Mouse (Mus musculus): ENCODE results near the gene Serpinf2. TPM values are rescaled to one million over a fixed set of nuclear protein-coding genes. Genes with fewer than 3 reads are reported as not detected.

The Serpinf2 gene
- polyA plus RNA-seq, 1 experiment from 2014 or later, result not detected

DNA sequence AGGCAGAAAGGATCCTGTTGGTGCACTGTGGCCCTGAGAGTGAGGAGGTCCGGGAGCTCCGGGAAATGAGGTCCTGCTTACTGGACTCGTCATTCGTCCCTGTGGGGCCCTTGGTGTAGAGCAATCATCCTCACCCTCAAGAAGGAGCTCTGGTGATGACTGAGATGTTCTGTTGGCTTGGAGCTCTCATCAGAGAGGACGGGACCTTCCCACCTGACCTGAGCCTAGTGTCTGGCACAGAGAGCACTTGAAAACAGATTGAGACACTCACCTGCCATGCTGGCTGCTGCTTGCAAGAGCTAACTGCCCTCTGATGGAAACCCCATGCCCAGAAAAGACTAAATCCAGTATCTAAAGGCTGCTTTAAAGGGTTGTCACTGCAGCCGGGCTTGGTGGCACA lies 34.6 kb downstream of the Serpinf2 start:
- no peak overlapping the region for H3K4me2 ChIP-seq (ENCODE audit: low read length)
- no peaks in the 10 kb centered on the region for H3K27me3 ChIP-seq (ENCODE audit: control insufficient read depth, insufficient read depth, low read length)
- 88% methylated on average over 6 of the region's 6 CpGs for WGBS
- H3K4me3 ChIP-seq (ENCODE audit: control insufficient read depth in 1 of 2, insufficient read depth in 1 of 2, low read depth in 1 of 2, low read length in 2 of 2), result no peak overlapping the region
- H3K9ac ChIP-seq (ENCODE audit: low read length), result no peak overlapping the region
- H3K4me1 ChIP-seq (ENCODE audit: control insufficient read depth in 2 of 2, insufficient read depth in 2 of 2, low read length in 2 of 2), result peaks cover 8 to 19% of the 10 kb centered on the region in 2 experiments
- H3K27ac ChIP-seq (replicated peaks in 1 of 2; ENCODE audit: control insufficient read depth in 1 of 2, insufficient read depth in 1 of 2, low read depth in 2 of 2, low read length in 2 of 2), result no peak overlapping the region
- no peak for ATAC-seq (ENCODE audit: insufficient number of reproducible peaks, insufficient read depth, low FRiP score, low read depth)
- no peaks in the 10 kb centered on the region for H3K9me3 ChIP-seq (ENCODE audit: control insufficient read depth, low read length)
- peaks cover 14% of the 10 kb centered on the region; the same call in 1 of the 2 replicates for H3K36me3 ChIP-seq (ENCODE audit: control insufficient read depth, insufficient read depth, low read length)

DNA sequence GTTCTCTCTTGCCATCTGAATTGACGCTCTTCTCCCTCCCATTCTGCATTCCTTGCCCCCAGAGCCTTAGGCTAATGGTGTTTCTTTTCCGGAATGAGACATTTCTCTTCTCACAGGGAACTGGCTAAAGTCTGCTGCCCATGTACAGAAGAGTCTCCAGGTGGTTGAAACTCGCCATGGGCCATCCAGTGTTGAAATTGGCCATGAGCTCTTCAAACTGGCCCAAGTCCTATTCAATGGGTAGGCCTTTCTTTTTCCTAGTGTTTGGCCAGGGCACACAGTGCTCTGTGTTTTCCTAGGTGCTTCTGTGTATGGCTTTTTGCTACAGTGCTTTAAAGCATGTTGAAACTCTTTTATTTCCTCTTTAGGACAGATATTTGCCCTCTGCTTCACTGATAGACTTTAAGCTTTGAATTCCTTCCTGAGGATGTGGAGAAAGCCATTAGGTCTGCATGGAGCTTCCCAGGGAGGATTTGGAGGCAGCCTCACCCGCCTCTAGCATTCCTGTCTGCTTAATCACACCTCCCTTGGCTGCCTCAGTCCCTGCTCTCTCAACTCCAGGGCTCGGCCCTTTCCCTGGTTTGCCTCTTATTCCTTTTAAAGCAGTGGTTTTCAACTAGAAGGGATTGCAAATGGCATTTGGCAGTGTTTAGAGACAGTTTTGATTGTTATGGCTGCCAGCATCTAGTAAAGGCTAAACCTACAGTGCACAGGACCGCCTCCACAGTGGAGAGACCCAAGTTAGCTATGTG lies 35.9 kb downstream of the Serpinf2 start:
- Histone ChIP-seq H3K27me3 (ENCODE audit: control insufficient read depth, insufficient read depth, low read length) (no peaks in the 10 kb centered on the region), H3K9me3 (ENCODE audit: control insufficient read depth, low read length) (no peaks in the 10 kb centered on the region), H3K4me3 (ENCODE audit: control insufficient read depth in 1 of 2, insufficient read depth in 1 of 2, low read depth in 1 of 2, low read length in 2 of 2) (no peak overlapping the region), H3K9ac (ENCODE audit: low read length) (peak overlapping the region; percentile 57; the same call in 1 of the 2 replicates), H3K27ac (replicated peaks in 1 of 2; ENCODE audit: control insufficient read depth in 1 of 2, insufficient read depth in 1 of 2, low read depth in 2 of 2, low read length in 2 of 2) (peak overlapping the region; percentile 52 to 74; a peak in 3 of 4 replicates), H3K4me2 (ENCODE audit: low read length) (no peak overlapping the region), H3K36me3 (ENCODE audit: control insufficient read depth, insufficient read depth, low read length) (peaks cover 15% of the 10 kb centered on the region; the same call in 1 of the 2 replicates), H3K4me1 (ENCODE audit: control insufficient read depth in 2 of 2, insufficient read depth in 2 of 2, low read length in 2 of 2) (peaks cover 8 to 19% of the 10 kb centered on the region in 2 experiments)
- no peak for ATAC-seq (ENCODE audit: insufficient number of reproducible peaks, insufficient read depth, low FRiP score, low read depth)
- WGBS, result 59% methylated on average over 6 of the region's 6 CpGs

- H3K9ac ChIP-seq (ENCODE audit: low read length), result peak overlapping the region; percentile 44; the same call in 1 of the 2 replicates
- no peaks in the 10 kb centered on the region for H3K27me3 ChIP-seq (ENCODE audit: control insufficient read depth, insufficient read depth, low read length)
- H3K4me3 ChIP-seq (ENCODE audit: control insufficient read depth in 1 of 2, insufficient read depth in 1 of 2, low read depth in 1 of 2, low read length in 2 of 2), result no peak overlapping the region
- no peaks in the 10 kb centered on the region for H3K9me3 ChIP-seq (ENCODE audit: control insufficient read depth, low read length)
- peak; percentile 56; the same call in 1 of the 2 replicates for ATAC-seq (ENCODE audit: insufficient number of reproducible peaks, insufficient read depth, low FRiP score, low read depth)
- WGBS, result 29% methylated on average over 5 of the region's 5 CpGs
- H3K36me3 ChIP-seq (ENCODE audit: control insufficient read depth, insufficient read depth, low read length), result peaks cover 15% of the 10 kb centered on the region; the same call in 1 of the 2 replicates
- peak overlapping the region; percentile 57 to 74 for H3K27ac ChIP-seq (replicated peaks in 1 of 2; ENCODE audit: control insufficient read depth in 1 of 2, insufficient read depth in 1 of 2, low read depth in 2 of 2, low read length in 2 of 2)
- peaks cover 8 to 24% of the 10 kb centered on the region in 2 experiments for H3K4me1 ChIP-seq (ENCODE audit: control insufficient read depth in 2 of 2, insufficient read depth in 2 of 2, low read length in 2 of 2)
- H3K4me2 ChIP-seq (ENCODE audit: low read length), result no peak overlapping the region
Observed at GRCm38 (mm10) chr11:75402271-75402690, 37.1 kb downstream of the Serpinf2 start.

- H3K9me3 ChIP-seq (ENCODE audit: control insufficient read depth, low read length), result no peaks in the 10 kb centered on the region
- no peak overlapping the region for H3K4me2 ChIP-seq (ENCODE audit: low read length)
- no peak for ATAC-seq (ENCODE audit: insufficient number of reproducible peaks, insufficient read depth, low FRiP score, low read depth)
- peaks cover 15% of the 10 kb centered on the region; the same call in 1 of the 2 replicates for H3K36me3 ChIP-seq (ENCODE audit: control insufficient read depth, insufficient read depth, low read length)
- WGBS, result 67% methylated on average over 9 of the region's 9 CpGs
- H3K4me3 ChIP-seq (ENCODE audit: control insufficient read depth in 1 of 2, insufficient read depth in 1 of 2, low read depth in 1 of 2, low read length in 2 of 2), result no peak overlapping the region
- peaks cover 8 to 32% of the 10 kb centered on the region in 2 experiments for H3K4me1 ChIP-seq (ENCODE audit: control insufficient read depth in 2 of 2, insufficient read depth in 2 of 2, low read length in 2 of 2)
- no peaks in the 10 kb centered on the region for H3K27me3 ChIP-seq (ENCODE audit: control insufficient read depth, insufficient read depth, low read length)
- H3K27ac ChIP-seq (replicated peaks in 1 of 2; ENCODE audit: control insufficient read depth in 1 of 2, insufficient read depth in 1 of 2, low read depth in 2 of 2, low read length in 2 of 2), result no peak overlapping the region
- no peak overlapping the region for H3K9ac ChIP-seq (ENCODE audit: low read length)
Observed at GRCm38 (mm10) chr11:75400099-75400498, 39.3 kb downstream of the Serpinf2 start.

DNA sequence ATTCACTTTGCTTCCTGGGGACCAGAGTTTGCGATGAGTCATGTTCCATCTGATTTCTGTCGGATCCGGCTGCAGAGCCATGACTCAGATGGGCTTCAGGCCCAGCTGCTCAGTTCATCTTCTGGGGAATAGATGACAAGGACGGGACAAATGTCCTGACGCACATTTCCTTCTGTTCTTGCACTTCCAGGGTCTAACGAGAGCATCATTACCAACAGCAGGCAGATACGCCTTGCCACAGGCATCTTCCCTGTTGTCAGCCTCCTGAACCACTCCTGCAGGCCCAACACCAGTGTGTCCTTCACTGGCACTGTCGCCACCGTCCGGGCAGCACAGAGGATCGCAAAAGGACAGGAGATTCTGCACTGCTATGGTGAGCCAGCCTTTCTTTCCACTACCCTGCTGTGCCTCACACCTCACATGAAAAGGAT lies 40.0 kb downstream of the Serpinf2 start:
- Histone ChIP-seq H3K27ac (replicated peaks in 1 of 2; ENCODE audit: control insufficient read depth in 1 of 2, insufficient read depth in 1 of 2, low read depth in 2 of 2, low read length in 2 of 2) (no peak overlapping the region), H3K36me3 (ENCODE audit: control insufficient read depth, insufficient read depth, low read length) (peaks cover 15% of the 10 kb centered on the region; the same call in 1 of the 2 replicates), H3K27me3 (ENCODE audit: control insufficient read depth, insufficient read depth, low read length) (no peaks in the 10 kb centered on the region), H3K9me3 (ENCODE audit: control insufficient read depth, low read length) (no peaks in the 10 kb centered on the region), H3K4me1 (ENCODE audit: control insufficient read depth in 2 of 2, insufficient read depth in 2 of 2, low read length in 2 of 2) (peaks cover 8 to 32% of the 10 kb centered on the region in 2 experiments), H3K9ac (ENCODE audit: low read length) (no peak overlapping the region), H3K4me3 (ENCODE audit: control insufficient read depth in 1 of 2, insufficient read depth in 1 of 2, low read depth in 1 of 2, low read length in 2 of 2) (no peak overlapping the region), H3K4me2 (ENCODE audit: low read length) (no peak overlapping the region)
- 76% methylated on average over 11 of the region's 11 CpGs for WGBS
- no peak for ATAC-seq (ENCODE audit: insufficient number of reproducible peaks, insufficient read depth, low FRiP score, low read depth)

DNA sequence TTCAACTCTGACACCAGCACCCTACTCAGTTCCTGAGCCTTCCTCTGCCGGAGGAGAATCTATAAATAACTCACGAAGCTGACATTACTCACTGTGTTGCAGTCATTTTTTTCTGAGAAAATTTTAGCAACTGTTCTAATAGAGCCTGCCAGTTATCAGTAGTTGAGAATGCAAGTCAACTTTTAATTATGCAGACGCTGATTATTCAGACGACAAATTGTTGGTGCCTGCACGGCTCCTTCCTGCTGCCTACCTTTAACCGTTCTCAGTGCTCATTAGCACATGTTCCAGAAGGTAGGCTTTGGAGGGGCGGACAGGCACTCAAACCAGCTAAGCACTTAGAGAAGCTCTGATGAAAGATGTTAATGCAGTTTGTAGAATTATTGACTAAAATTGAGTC lies 41.9 kb downstream of the Serpinf2 start:
- no peaks in the 10 kb centered on the region for H3K9me3 ChIP-seq (ENCODE audit: control insufficient read depth, low read length)
- no peak for ATAC-seq (ENCODE audit: insufficient number of reproducible peaks, insufficient read depth, low FRiP score, low read depth)
- H3K36me3 ChIP-seq (ENCODE audit: control insufficient read depth, insufficient read depth, low read length), result peaks cover 16% of the 10 kb centered on the region; the same call in 1 of the 2 replicates
- no peak overlapping the region for H3K4me3 ChIP-seq (ENCODE audit: control insufficient read depth in 1 of 2, insufficient read depth in 1 of 2, low read depth in 1 of 2, low read length in 2 of 2)
- WGBS, result 29% methylated on average over 7 of the region's 7 CpGs
- no peaks in the 10 kb centered on the region for H3K27me3 ChIP-seq (ENCODE audit: control insufficient read depth, insufficient read depth, low read length)
- peaks cover 2 to 15% of the 10 kb centered on the region in 2 experiments for H3K4me1 ChIP-seq (ENCODE audit: control insufficient read depth in 2 of 2, insufficient read depth in 2 of 2, low read length in 2 of 2)
- peak overlapping the region; percentile 42 for H3K4me2 ChIP-seq (ENCODE audit: low read length)
- H3K9ac ChIP-seq (ENCODE audit: low read length), result peak overlapping the region; percentile 21; the same call in 1 of the 2 replicates
- H3K27ac ChIP-seq (replicated peaks in 1 of 2; ENCODE audit: control insufficient read depth in 1 of 2, insufficient read depth in 1 of 2, low read depth in 2 of 2, low read length in 2 of 2), result peak overlapping the region in 1 of 2 experiments; percentile 15; a peak in 2 of 4 replicates

DNA sequence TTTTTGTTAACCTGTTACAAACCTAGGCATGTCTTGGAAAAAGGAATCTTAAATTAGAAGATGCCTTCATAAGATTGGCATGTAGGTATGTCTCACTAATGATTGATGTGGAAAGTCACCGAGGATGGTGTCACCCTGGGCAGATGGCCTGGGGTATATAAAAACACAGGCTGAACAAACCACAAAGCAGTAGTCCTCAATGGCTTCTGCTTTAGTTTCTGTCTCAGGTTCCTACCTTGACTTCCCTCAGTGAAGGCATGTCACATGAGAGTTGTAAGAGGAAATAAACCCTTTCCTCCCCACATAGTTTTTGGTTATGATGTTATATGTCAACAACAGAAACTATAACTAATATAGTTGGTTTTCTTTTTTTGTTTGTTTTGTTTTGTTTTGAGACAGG lies 43.8 kb downstream of the Serpinf2 start:
- ATAC-seq (ENCODE audit: insufficient number of reproducible peaks, insufficient read depth, low FRiP score, low read depth), result no peak
- 48% methylated on average over 1 of the region's 1 CpGs for WGBS
- H3K4me3 ChIP-seq (ENCODE audit: control insufficient read depth in 1 of 2, insufficient read depth in 1 of 2, low read depth in 1 of 2, low read length in 2 of 2), result no peak overlapping the region
- H3K4me2 ChIP-seq (ENCODE audit: low read length), result no peak overlapping the region
- H3K27ac ChIP-seq (replicated peaks in 1 of 2; ENCODE audit: control insufficient read depth in 1 of 2, insufficient read depth in 1 of 2, low read depth in 2 of 2, low read length in 2 of 2), result no peak overlapping the region
- no peaks in the 10 kb centered on the region for H3K9me3 ChIP-seq (ENCODE audit: control insufficient read depth, low read length)
- H3K4me1 ChIP-seq (ENCODE audit: control insufficient read depth in 2 of 2, insufficient read depth in 2 of 2, low read length in 2 of 2), result peaks cover 0 to 13% of the 10 kb centered on the region in 2 experiments; a peak in 3 of 4 replicates
- H3K27me3 ChIP-seq (ENCODE audit: control insufficient read depth, insufficient read depth, low read length), result no peaks in the 10 kb centered on the region
- H3K36me3 ChIP-seq (ENCODE audit: control insufficient read depth, insufficient read depth, low read length), result peaks cover 11% of the 10 kb centered on the region; the same call in 1 of the 2 replicates
- no peak overlapping the region for H3K9ac ChIP-seq (ENCODE audit: low read length)

Data from heart, embryonic 14.5 days (tissue).